Mouse (Mus musculus): Measurements from ENCODE around the gene Slc26a9. TPM values are rescaled to one million over a fixed set of nuclear protein-coding genes. Genes with fewer than 3 reads are reported as not detected.
"Not testable (repeated sequence)": the region's sequence is repeated elsewhere in the genome, so short reads cannot be mapped to it uniquely, and the experiment has no call there.

The Slc26a9 gene
- total RNA-seq, 2 experiments from 2014 or later, result not detected

- intact Hi-C loops (cut with DNase I), result loop anchor here (1.0 kb wide), 4 partner anchors 52 to 151 kb away; no protein-coding TSS in a partner anchor
- no peak for DNase-seq
These were observed 20.9 kb downstream of the Slc26a9 start for GRCm38 (mm10) chr1:131764581-131765338.

GRCm38 (mm10) chr1:131765357-131766001 is 21.7 kb downstream of the Slc26a9 start:
- intact Hi-C loops (cut with DNase I), result loop anchor here (1.0 kb wide), 4 partner anchors 53 to 152 kb away; no protein-coding TSS in a partner anchor
- peak; percentile 85 to 88 for DNase-seq

DNA sequence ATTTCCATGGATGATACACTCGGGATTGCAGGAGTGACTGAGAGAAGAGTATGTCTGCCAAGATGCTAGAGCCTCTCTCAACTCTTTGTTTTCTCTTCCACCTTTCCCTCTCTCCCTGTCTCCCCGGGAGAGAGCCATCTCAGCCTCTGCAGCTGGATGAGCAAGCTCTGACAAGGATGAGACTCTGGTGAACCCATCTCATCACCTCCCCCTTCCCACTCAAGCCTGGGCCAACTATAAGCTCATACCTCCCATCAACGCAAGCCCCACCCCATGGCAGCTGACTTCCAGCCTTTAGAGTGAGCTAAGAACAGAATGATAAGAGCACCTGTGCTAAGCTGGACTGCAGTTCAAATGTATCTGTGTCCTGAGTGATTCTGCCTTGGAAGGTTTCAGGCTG is 25.5 kb downstream of the Slc26a9 start:
- DNase-seq, result no peak
- intact Hi-C loops (cut with DNase I), result no loop called here

DNA sequence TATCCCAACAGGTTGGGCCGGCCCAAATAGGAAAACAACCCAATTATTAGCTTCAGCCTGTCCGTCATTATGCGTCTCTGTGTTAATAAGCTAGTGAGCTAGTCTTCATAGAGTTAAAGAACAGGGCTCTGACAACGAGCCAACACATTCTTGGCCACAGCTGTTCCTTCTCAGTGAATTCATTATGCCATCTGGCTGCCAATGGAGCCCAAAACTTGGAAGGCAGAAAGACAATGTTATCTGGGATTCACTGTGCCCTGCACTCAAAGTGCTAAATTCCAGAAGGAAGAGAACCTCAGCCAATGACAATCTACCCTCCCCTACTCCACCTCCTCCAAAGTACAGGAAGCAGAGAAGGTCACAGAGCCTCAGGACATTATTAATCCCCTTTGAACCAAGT is 26.8 kb downstream of the Slc26a9 start:
- peak; percentile 37 to 60 for DNase-seq
- intact Hi-C loops (cut with DNase I), result no loop called here

DNA sequence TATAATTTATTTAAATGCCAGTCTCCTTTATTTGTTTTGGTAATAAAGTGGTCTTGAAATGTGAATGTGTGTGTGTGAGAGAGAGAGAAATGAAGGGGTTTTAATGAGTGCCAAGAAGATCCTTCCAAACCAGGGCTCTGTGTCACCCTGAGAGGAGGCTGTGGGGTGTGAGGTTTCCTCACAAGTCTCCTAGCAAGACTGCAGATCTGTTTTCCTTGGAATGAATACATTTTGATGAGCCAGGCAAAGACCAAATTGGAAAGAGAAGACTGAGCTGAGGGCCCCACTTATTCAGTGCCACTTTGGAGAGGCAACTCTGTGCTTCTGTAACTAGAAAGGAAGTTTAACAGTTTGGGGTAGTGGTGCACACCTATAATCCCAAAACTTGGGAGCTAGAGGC is 27.6 kb downstream of the Slc26a9 start:
- intact Hi-C loops (cut with DNase I), result no loop called here
- DNase-seq, result no peak

DNA sequence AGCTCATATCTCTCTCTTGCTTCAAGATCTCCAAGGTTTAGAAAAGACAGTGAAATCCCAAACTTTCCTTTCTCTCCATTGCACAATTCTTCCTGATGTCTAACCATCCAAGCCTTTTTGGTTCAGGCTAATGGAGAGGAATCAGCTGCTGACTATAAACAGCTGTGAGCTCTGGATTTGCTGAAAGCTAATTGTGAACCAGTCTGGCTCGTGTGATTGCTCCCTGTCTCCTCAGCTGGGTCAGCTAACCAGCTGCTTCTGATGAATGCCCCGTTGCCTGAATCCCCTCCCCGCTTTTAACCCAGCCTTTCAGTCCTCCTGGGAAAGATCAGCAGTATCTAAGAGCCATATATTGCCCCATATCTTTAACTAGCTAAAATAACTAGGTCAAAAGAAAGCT is 50.8 kb downstream of the Slc26a9 start:
- intact Hi-C loops (cut with DNase I), result no loop called here
- no peak for DNase-seq

GRCm38 (mm10) chr1:131795171-131795570 is 51.3 kb downstream of the Slc26a9 start:
- intact Hi-C loops (cut with DNase I), result no loop called here
- DNase-seq, result no peak

- peak; percentile 44 to 49 for DNase-seq
- intact Hi-C loops (cut with DNase I), result no loop called here
These were observed 53.5 kb downstream of the Slc26a9 start, which contains the start of gene Pm20d1 for GRCm38 (mm10) chr1:131797202-131797909. Gene Pm20d1, plus strand, starts transcription at chr1:131797381.

DNA sequence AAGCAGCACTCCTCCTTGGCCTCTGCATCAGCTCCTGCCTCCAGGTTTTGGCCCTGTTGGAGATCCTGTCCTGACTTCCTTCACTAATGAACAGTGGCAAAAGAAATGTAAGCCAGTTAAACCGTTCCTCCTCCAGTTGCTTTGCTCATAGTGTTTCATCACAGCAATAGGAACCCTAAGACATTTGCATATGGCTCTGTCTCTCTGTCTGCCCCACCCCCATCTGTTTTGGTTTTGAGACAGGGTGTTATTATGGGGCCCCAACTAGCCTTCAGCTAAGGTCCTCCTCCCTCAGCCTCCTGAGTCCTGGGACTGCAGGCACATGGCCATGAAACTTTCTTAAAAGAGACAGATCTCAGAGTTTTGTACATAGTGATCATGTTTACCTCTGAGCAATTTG is 56.2 kb downstream of the Slc26a9 start:
- no peak for DNase-seq
- intact Hi-C loops (cut with DNase I), result no loop called here

DNA sequence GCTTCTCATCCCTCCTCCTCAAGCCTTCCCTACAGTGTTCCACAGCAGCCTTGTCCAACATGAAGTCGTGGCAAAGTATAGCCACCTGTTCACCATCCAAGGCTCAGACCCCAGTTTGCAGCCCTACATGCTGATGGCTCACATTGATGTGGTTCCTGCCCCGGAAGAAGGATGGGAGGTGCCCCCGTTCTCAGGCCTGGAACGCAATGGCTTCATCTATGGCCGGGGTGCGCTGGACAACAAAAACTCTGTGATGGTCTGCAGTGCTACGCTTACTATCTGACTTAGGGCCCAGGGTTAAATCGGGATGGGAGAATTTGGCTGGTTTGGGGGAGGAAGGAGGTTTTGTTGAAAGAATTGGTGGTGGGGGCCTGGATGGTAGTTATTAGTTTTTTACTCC is 57.2 kb downstream of the Slc26a9 start:
- no peak for DNase-seq
- intact Hi-C loops (cut with DNase I), result no loop called here

DNA sequence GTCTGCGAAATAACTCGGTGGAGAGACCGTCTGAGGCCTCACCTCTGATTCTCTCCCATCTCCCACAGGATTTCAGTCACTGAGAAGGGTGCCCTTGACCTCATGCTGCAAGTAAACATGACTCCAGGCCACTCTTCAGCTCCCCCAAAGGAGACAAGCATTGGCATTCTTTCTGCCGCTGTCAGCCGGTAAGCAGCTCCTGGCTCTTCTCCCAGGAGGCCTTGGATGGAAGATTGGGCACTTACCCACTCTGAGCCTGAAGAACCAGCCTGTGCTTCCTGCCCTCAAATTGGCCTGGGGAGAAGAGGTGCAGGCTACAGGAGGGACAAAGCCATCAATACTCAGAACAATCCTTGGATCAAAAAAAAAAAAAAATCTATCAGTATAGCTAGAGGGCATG is 58.8 kb downstream of the Slc26a9 start:
- peak; percentile 24 to 28 for DNase-seq
- intact Hi-C loops (cut with DNase I), result no loop called here

DNA sequence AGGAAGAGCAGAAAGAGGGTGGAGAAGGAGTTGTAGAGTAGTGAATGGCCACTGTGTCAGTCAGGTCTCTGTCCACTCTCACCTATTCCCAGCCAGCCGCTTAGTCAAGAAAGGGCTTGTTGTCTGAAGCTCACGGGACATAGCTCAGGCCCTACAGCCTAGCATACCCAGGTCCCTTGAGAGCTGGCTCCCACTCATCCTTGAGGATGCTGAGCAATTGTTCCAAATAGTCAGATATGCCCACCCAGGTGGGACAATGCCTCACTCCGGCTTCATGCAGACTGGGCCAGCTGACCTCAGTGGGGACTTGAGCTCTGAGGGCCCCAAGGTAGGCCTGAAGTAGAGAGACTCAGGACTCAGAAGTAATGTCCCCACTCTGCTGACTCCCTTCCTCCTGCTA is 60.3 kb downstream of the Slc26a9 start:
- intact Hi-C loops (cut with DNase I), result no loop called here

GRCm38 (mm10) chr1:131808986-131809385 is 65.2 kb downstream of the Slc26a9 start:
- intact Hi-C loops (cut with DNase I), result no loop called here
- DNase-seq, result no peak

More for the DNA sequence above, 60.3 kb downstream of the Slc26a9 start:
- DNase-seq, result no peak

DNA sequence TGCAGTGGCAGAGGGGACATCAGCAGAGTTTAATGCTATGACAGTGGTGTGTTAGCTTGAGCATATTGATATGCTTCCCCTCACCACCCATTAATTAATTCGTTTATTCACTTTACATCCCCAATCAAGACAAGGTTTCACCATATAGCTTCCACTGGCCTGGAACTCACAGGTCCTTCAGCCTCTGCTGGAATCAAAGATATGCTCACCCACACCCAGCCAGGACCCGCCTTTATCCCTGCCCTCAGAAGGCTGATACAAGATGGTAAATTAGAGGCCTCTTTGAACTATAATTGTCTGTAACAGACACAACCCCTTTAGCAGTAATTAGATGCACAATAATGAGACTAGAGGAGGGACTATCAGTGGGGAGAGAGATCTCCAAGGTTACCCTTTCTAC is 65.8 kb downstream of the Slc26a9 start:
- intact Hi-C loops (cut with DNase I), result no loop called here
- no peak for DNase-seq

DNA sequence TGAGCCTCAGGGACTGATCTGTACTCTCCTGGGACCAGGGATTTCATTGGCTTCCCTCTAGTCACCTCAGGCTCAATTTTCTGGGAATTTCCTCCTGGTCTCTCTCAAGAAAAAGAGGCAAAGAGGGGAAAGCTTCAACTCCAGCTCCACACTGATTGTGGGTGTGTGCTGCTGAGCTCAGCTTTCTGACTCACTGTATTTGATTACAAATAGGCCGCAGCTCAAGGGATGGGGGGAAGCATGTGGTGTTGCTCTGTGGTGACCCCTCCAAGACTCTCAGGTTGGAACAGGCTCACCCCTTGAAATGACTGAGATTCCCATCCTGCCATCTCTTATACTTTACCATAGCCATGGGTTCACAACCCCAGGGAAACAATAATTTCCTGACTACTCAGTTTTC is 67.6 kb downstream of the Slc26a9 start:
- intact Hi-C loops (cut with DNase I), result no loop called here
- DNase-seq, result no peak

GRCm38 (mm10) chr1:131812006-131812405 is 68.2 kb downstream of the Slc26a9 start:
- no peak for DNase-seq
- intact Hi-C loops (cut with DNase I), result no loop called here

DNA sequence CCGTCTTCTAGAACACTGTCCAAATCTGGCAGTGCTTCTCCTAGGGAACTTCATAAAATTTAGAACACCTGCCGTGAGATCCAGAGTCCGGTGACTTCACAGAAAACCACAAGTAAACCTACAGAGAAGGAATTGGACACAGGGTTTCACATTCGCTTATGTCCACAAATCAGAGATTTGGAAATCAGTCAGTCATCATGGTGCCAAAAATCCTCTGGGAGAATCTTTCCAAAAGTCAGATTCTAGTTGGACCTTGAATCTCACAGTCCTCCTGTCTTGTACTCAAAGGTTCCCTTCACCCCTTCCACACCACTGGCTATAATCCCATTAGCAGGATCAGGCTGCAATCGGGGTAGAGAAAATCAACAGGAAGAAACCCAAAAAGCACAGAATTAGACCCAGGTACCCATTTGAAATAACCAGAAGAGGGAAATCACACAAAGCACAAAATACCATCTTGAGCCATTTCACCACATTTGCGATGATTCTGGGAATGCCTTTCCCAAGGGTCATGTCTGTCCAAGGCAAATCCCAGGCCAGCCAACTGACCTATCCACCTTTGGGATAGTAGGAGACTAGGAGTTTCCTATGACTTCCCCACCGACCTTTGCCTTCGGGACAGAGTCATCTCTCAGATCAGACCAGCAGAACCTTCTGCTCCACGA is 68.9 kb downstream of the Slc26a9 start:
- intact Hi-C loops (cut with DNase I), result no loop called here
- no peak for DNase-seq

- intact Hi-C loops (cut with DNase I), result no loop called here
These were observed 69.9 kb downstream of the Slc26a9 start for GRCm38 (mm10) chr1:131813731-131814130.

DNA sequence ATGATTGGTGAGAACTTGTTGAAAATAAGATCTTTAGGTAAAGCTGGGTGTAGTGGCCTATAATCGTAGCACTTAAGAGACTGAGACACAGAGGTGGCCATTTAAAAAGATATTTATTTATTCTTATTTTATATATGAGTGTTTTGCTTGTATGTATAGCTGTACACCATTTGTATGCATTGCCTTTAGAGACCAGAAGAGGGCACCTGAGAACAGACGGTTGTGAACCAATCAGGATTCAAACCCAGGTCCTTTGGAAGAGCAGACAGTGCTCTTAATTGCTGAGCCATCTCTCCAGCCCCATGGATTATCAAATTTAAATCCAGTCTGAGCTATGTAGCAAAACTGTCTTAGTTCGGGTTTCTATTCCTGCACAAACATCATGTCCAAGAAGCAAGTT is 70.4 kb downstream of the Slc26a9 start:
- no peak for DNase-seq
- intact Hi-C loops (cut with DNase I), result no loop called here

More at GRCm38 (mm10) chr1:131813731-131814130, 69.9 kb downstream of the Slc26a9 start:
- no peak for DNase-seq

- intact Hi-C loops (cut with DNase I), result no loop called here
- no peak for DNase-seq
These were observed 73.1 kb downstream of the Slc26a9 start for GRCm38 (mm10) chr1:131816886-131817285.

DNA sequence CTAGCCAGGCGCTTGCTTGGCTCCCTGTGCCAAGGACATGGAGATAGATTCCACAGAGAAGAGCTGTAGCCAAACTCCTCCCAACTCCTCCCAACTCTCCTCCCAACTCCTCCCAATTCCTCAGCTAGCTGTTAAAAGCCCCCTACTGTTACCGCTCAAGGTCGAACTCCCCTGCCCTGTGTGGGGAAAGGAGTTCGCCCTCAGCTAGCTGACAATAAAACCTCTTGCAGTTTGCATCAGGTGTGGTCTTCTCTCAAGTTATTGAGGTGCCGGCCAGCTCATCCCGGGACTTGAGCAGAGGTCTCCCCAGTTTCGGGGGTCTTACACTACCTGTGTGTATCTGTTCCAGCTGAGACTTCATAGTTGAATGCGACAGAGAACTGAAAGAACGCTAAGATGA is 76.5 kb downstream of the Slc26a9 start:
- DNase-seq; intact Hi-C loops (cut with DNase I): not testable (repeated sequence)
